Mouse (Mus musculus): Measurements from ENCODE around the gene Spout1.

DNA sequence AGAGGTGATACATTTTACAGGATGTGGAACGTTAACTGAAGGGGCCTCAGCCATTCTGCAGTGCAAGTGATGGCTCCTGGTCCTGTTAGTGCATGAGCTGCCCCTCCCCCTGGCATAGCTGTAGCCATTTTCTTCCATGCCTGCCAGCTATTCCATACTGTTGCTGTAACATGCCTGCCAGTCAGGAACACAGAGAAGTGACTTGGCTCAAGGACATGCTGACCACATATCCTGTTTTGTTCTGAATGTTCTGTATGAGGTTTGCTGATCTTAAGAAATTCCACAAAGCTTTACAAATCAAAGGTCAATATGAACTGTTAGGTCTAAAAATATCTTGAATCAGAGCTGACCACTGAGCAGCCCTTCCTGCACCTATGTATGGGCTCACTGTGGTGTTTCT is 34.7 kb upstream of the Spout1 start:
- TF ChIP-seq CTCF (IDR thresholded peaks at IDR 0.05; ENCODE audit: low read depth, low read length) (no peak), POLR2A (IDR thresholded peaks at IDR 0.05; ENCODE audit: borderline replicate concordance, low read depth, low read length) (no peak)
